Mouse (Mus musculus) small intestine, adult 2 months (tissue): ENCODE measurements around the gene Txk.

Source experiments
- CTCF ChIP-seq: fragments of 200-500 bp; IDR thresholded peaks from 2 replicates; pipeline ENCODE4 v1.5.1; 2012; ENCODE audit warnings: low read depth, mild to moderate bottlenecking, control low read depth, inconsistent platforms, low read length, moderate library complexity, mixed read lengths; ENCODE audit not compliant: insufficient replicate concordance, insufficient read length; ENCODE audit errors: extremely low read depth
- POLR2A ChIP-seq: fragments of 200-500 bp; IDR thresholded peaks from 2 replicates; pipeline ENCODE4 v1.6.1; 2012; ENCODE audit warnings: low read depth, mild to moderate bottlenecking, control low read depth, inconsistent platforms, low read length, moderate library complexity

GRCm38 (mm10) chr5:72709451-72709850 lies 43.1 kb downstream of the Txk start:
- TF ChIP-seq CTCF (no peak), POLR2A (no peak)
